Mouse (Mus musculus): ENCODE measurements around the gene Tsks.

Tsks gene

GRCm38 (mm10) chr7:44942904-44943303 is at the start of gene Tsks:
TSS of gene Tsks (plus strand) at chr7:44943204.
- DNase-seq (ENCODE audit: low spot score) = no peak

- no peak for DNase-seq (ENCODE audit: low spot score)
These were observed 48.8 kb upstream of the Tsks start for GRCm38 (mm10) chr7:44894175-44894574.

GRCm38 (mm10) chr7:44895206-44895592 is 47.8 kb upstream of the Tsks start:
- DNase-seq (ENCODE audit: low spot score) = no peak

- peak; percentile 72 for DNase-seq (ENCODE audit: low spot score)
These were observed 47.2 kb upstream of the Tsks start, which contains the start of gene Fuz for GRCm38 (mm10) chr7:44895593-44896434. TSS of gene Fuz (plus strand) at chr7:44896079.

GRCm38 (mm10) chr7:44896499-44896898 is 46.5 kb upstream of the Tsks start:
- DNase-seq (ENCODE audit: low spot score) = no peak

GRCm38 (mm10) chr7:44898607-44899006 is 44.4 kb upstream of the Tsks start:
- DNase-seq (ENCODE audit: low spot score) = no peak

- no peak for DNase-seq (ENCODE audit: low spot score)
These were observed 42.4 kb upstream of the Tsks start for GRCm38 (mm10) chr7:44900632-44901031.

- peak; percentile 44 for DNase-seq (ENCODE audit: low spot score)
These were observed 41.7 kb upstream of the Tsks start for GRCm38 (mm10) chr7:44901230-44901722.

- no peak for DNase-seq (ENCODE audit: low spot score)
These were observed 37.6 kb upstream of the Tsks start for GRCm38 (mm10) chr7:44905430-44905829.

GRCm38 (mm10) chr7:44908706-44909476 is 34.1 kb upstream of the Tsks start:
- no peak for DNase-seq (ENCODE audit: low spot score)

- no peak for DNase-seq (ENCODE audit: low spot score)
These were observed 28.6 kb upstream of the Tsks start for GRCm38 (mm10) chr7:44914396-44914795.

GRCm38 (mm10) chr7:44915314-44915713 is 27.7 kb upstream of the Tsks start:
- DNase-seq (ENCODE audit: low spot score) = no peak

GRCm38 (mm10) chr7:44916191-44916590 is 26.8 kb upstream of the Tsks start:
- DNase-seq (ENCODE audit: low spot score) = no peak

GRCm38 (mm10) chr7:44916881-44917280 is 26.1 kb upstream of the Tsks start:
- DNase-seq (ENCODE audit: low spot score) = no peak

- DNase-seq (ENCODE audit: low spot score) = no peak
These were observed 24.8 kb upstream of the Tsks start for GRCm38 (mm10) chr7:44918219-44918618.

GRCm38 (mm10) chr7:44919127-44919526 is 23.9 kb upstream of the Tsks start:
- no peak for DNase-seq (ENCODE audit: low spot score)

- no peak for DNase-seq (ENCODE audit: low spot score)
These were observed 20.5 kb upstream of the Tsks start for GRCm38 (mm10) chr7:44922530-44922929.

GRCm38 (mm10) chr7:44925468-44925867 is 17.5 kb upstream of the Tsks start:
- DNase-seq (ENCODE audit: low spot score) = no peak

- no peak for DNase-seq (ENCODE audit: low spot score)
These were observed 14.4 kb upstream of the Tsks start for GRCm38 (mm10) chr7:44928570-44928969.

GRCm38 (mm10) chr7:44929204-44930151 is 13.5 kb upstream of the Tsks start, which contains the start of gene Ap2a1:
TSS of gene Ap2a1 (minus strand) at chr7:44929496.
- peak; percentile 99 for DNase-seq (ENCODE audit: low spot score)

GRCm38 (mm10) chr7:44938680-44939079 is 4.3 kb upstream of the Tsks start:
- no peak for DNase-seq (ENCODE audit: low spot score)

GRCm38 (mm10) chr7:44949922-44950321 is 6.9 kb downstream of the Tsks start:
- DNase-seq (ENCODE audit: low spot score) = no peak
